Mouse (Mus musculus): ENCODE measurements around the gene Dlg2. TPM values are rescaled to one million over a fixed set of nuclear protein-coding genes. Genes with fewer than 3 reads are reported as not detected.

Dlg2 gene
- total RNA-seq, 4 experiments from 2014 or later = 216 to 253 (median 244) TPM

- DNase-seq (ENCODE audit: low spot score in 2 of 2) = peak in 1 of 2 experiments; percentile 30
Measured at GRCm38 (mm10) chr7:90539481-90540402, 63.3 kb downstream of the Dlg2 start.

- no peak for DNase-seq (ENCODE audit: low spot score in 2 of 2)
Measured at GRCm38 (mm10) chr7:90540811-90541323, 64.4 kb downstream of the Dlg2 start.

GRCm38 (mm10) chr7:90553399-90553798 lies 76.9 kb downstream of the Dlg2 start:
- DNase-seq (ENCODE audit: low spot score in 2 of 2) = no peak

GRCm38 (mm10) chr7:90554421-90554820 lies 77.9 kb downstream of the Dlg2 start:
- no peak for DNase-seq (ENCODE audit: low spot score in 2 of 2)

- no peak for DNase-seq (ENCODE audit: low spot score in 2 of 2)
Measured at GRCm38 (mm10) chr7:90569130-90569529, 92.7 kb downstream of the Dlg2 start.

GRCm38 (mm10) chr7:90587795-90588194 lies 111.3 kb downstream of the Dlg2 start:
- DNase-seq (ENCODE audit: low spot score in 2 of 2) = no peak

GRCm38 (mm10) chr7:90588318-90588717 lies 111.8 kb downstream of the Dlg2 start:
- no peak for DNase-seq (ENCODE audit: low spot score in 2 of 2)

- DNase-seq (ENCODE audit: low spot score in 2 of 2) = no peak
Measured at GRCm38 (mm10) chr7:90609764-90610163, 133.3 kb downstream of the Dlg2 start.

- no peak for DNase-seq (ENCODE audit: low spot score in 2 of 2)
Measured at GRCm38 (mm10) chr7:90630546-90630945, 154.1 kb downstream of the Dlg2 start.

- no peak for DNase-seq (ENCODE audit: low spot score in 2 of 2)
Measured at GRCm38 (mm10) chr7:90649512-90649911, 173.0 kb downstream of the Dlg2 start.

GRCm38 (mm10) chr7:90651128-90651527 lies 174.7 kb downstream of the Dlg2 start:
- no peak for DNase-seq (ENCODE audit: low spot score in 2 of 2)

- DNase-seq (ENCODE audit: low spot score in 2 of 2) = no peak
Measured at GRCm38 (mm10) chr7:90651611-90652010, 175.1 kb downstream of the Dlg2 start.

GRCm38 (mm10) chr7:90658593-90658992 lies 182.1 kb downstream of the Dlg2 start:
- no peak for DNase-seq (ENCODE audit: low spot score in 2 of 2)

GRCm38 (mm10) chr7:90694050-90694449 lies 217.6 kb downstream of the Dlg2 start:
- peak in 1 of 2 experiments; percentile 40 for DNase-seq (ENCODE audit: low spot score in 2 of 2)

GRCm38 (mm10) chr7:90696181-90696950 lies 219.9 kb downstream of the Dlg2 start:
- DNase-seq (ENCODE audit: low spot score in 2 of 2) = no peak

- no peak for DNase-seq (ENCODE audit: low spot score in 2 of 2)
Measured at GRCm38 (mm10) chr7:90703163-90703852, 226.8 kb downstream of the Dlg2 start.

GRCm38 (mm10) chr7:90703951-90704350 lies 227.5 kb downstream of the Dlg2 start:
- DNase-seq (ENCODE audit: low spot score in 2 of 2) = no peak

- no peak for DNase-seq (ENCODE audit: low spot score in 2 of 2)
Measured at GRCm38 (mm10) chr7:90734086-90734485, 257.6 kb downstream of the Dlg2 start.

GRCm38 (mm10) chr7:90736369-90736768 lies 259.9 kb downstream of the Dlg2 start:
- DNase-seq (ENCODE audit: low spot score in 2 of 2) = no peak

- no peak for DNase-seq (ENCODE audit: low spot score in 2 of 2)
Measured at GRCm38 (mm10) chr7:90748636-90749035, 272.2 kb downstream of the Dlg2 start.

GRCm38 (mm10) chr7:90787945-90788344 lies 311.5 kb downstream of the Dlg2 start:
- no peak for DNase-seq (ENCODE audit: low spot score in 2 of 2)
